Mouse (Mus musculus) midbrain, embryonic 10.5 days (tissue): ENCODE data around the gene Ifnar1. TPM values are rescaled to one million over a fixed set of nuclear protein-coding genes. Genes with fewer than 3 reads are reported as not detected.

ENCODE experiments used
- DNase-seq: peaks from one replicate; pipeline ENCODE4 v3.0.0-alpha.2; 2017; ENCODE audit warnings: low spot score
- H3K27ac ChIP-seq: fragments of 300-500 bp; sonication (generic); replicated peaks from 2 replicates; pipeline ENCODE4 v1.5.1; 2016; ENCODE audit warnings: mild to moderate bottlenecking
- H3K27me3 ChIP-seq: fragments of 300-500 bp; sonication (generic); 2 replicates; pipeline ENCODE4 v1.6.1; 2016; ENCODE audit warnings: low read depth, mild to moderate bottlenecking; ENCODE audit not compliant: poor library complexity, severe bottlenecking
- H3K36me3 ChIP-seq: fragments of 300-500 bp; sonication (generic); 2 replicates; pipeline ENCODE4 v1.6.1; 2016; ENCODE audit warnings: mild to moderate bottlenecking, moderate library complexity
- H3K4me1 ChIP-seq: fragments of 300-500 bp; sonication (generic); 2 replicates; pipeline ENCODE4 v1.6.1; 2016
- H3K4me3 ChIP-seq: fragments of 300-500 bp; sonication (generic); 2 replicates; pipeline ENCODE4 v1.5.1; 2016; ENCODE audit warnings: mild to moderate bottlenecking, moderate library complexity
- H3K9me3 ChIP-seq: fragments of 300-500 bp; sonication (generic); replicated peaks from 2 replicates; pipeline ENCODE4 v1.6.1; 2016; ENCODE audit warnings: mild to moderate bottlenecking
- WGBS: fragments of 180-500 bp; shearing (Covaris S2); methylation state at CpG from one replicate; pipeline ENCODE4 v1.1.7; 2016; 5-methylcytosine and 5-hydroxymethylcytosine counted together
- microRNA-seq: library from miRNA; unstranded; fragments of <30 nt; microRNA quantifications from one replicate; pipeline ENCODE4, GENCODE M21; 2017
- polyA plus RNA-seq: library from polyadenylated mRNA; unstranded; fragments of >200 nt; fragmentation: Nextera tagmentation; extraction: Ambion mirVana; gene quantifications from 2 replicates; pipeline ENCODE4 v1.2.1, GENCODE M21; 2016

Ifnar1 gene
- polyA plus RNA-seq, 1 experiment from 2014 or later, result 52.0 TPM

DNA sequence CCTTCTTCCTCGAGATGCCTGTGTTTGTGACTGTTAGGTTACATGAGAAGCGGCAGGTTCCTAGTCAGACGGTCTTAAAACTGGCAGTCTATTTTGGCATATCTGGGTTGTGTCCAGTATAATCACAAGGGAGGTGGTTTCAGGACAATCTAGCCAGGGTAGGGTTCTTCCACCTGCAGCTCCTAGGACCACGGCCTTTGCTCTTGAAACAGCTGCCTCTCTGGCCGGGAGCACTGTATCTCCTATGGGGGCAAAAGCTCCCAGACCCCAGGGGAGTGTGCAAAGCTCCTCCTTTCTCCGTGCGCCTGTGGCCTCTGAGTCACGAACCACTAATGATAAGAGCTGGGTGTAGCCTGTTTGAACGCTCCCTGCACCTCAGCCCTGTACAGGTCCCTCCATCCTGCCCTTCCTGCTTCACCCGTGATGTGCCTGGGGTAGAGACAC is 66.1 kb downstream of the Ifnar1 start:
- Histone ChIP-seq H3K4me3 (no peak overlapping the region), H3K4me1 (peaks cover 60% of the 10 kb centered on the region), H3K36me3 (peaks cover 15% of the 10 kb centered on the region), H3K9me3 (no peaks in the 10 kb centered on the region), H3K27ac (no peak overlapping the region), H3K27me3 (peaks cover 18% of the 10 kb centered on the region)
- WGBS, result 82% methylated on average over 10 of the region's 10 CpGs
- no peak for DNase-seq

DNA sequence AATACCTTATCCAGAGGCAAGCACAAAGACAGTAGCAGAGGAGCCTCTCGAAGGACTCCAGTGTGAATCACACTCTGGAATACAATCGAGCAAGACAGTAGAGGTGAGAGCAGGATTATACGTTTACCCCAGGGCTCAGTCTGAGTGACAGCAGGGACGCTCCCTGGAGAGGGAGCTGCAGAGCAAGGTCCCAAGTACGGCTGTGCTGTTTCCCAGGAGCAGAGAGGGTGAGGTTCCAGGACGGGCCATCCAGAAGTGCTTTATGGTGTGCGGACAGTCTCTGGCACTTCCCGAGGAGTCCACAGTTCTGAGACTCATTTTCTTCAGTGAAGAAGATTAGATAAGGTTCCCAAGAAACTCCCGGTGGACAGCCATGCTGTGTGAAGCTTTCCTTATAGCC is 67.0 kb downstream of the Ifnar1 start:
- H3K36me3 ChIP-seq, result peaks cover 18% of the 10 kb centered on the region
- H3K27ac ChIP-seq, result no peak overlapping the region
- whole genome bisulfite sequencing, result 66% methylated on average over 9 of the region's 9 CpGs
- no peak overlapping the region for H3K4me3 ChIP-seq
- peaks cover 52% of the 10 kb centered on the region for H3K4me1 ChIP-seq
- peaks cover 14% of the 10 kb centered on the region; the same call in 1 of the 2 replicates for H3K27me3 ChIP-seq
- no peak for DNase-seq
- no peaks in the 10 kb centered on the region for H3K9me3 ChIP-seq

DNA sequence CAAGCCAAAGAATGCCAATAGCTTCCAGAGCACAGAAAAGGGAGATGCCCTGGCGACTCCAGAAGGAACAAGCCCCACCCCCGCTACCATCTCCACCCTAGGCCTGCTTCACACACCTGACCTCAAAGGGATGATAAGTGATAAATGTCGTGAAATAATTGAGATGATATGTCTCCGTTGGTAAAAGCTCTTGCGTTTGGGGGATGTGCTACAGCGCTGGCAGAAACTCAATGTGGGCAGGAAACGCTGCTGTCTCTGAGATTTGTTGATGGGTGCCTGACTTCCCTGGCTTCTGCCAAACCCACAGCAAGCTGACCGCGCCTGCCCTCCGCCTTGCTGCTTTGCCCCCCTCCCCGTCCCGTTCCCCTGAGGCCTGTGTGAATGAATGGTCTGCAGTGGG is 68.6 kb downstream of the Ifnar1 start:
- Histone ChIP-seq H3K36me3 (peaks cover 29% of the 10 kb centered on the region), H3K9me3 (no peaks in the 10 kb centered on the region), H3K4me1 (peaks cover 38% of the 10 kb centered on the region), H3K27ac (no peak overlapping the region), H3K27me3 (0 out of 2 replicates have a peak, but pooled peaks cover 2% of the 10 kb centered on the region), H3K4me3 (no peak overlapping the region)
- 73% methylated on average over 12 of the region's 12 CpGs for WGBS
- DNase-seq, result no peak

DNA sequence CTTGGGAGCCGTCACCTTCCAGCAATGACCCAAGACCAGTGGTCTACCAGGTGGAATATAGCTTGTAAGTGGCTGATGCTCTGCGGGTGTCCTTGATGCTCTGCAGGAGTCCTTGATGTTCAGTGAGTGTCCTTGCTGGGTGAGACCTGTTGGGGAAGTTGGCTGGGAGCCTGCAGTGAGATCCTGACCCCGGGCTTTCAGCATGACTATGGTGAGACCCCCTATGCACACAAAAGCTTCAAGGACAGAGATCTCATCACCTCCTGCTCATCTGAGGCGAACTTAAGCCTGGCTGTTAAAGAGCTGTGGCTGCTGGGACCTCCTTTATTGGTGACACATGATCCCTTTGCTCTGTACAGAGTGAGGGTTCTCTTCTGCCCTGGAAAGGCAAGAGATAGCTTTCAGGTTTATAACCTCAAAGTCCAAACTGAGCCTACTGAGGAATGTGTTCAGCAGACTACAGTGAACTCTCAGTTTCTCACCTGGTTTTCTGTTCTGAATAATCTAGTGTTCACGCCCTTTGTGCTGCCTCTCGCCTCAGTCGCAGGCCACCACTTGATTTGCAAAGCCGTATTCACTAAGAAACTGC is 70.1 kb downstream of the Ifnar1 start:
- H3K27me3 ChIP-seq, result no peaks in the 10 kb centered on the region
- H3K4me1 ChIP-seq, result peaks cover 26% of the 10 kb centered on the region
- H3K27ac ChIP-seq, result no peak overlapping the region
- DNase-seq, result no peak
- no peak overlapping the region for H3K4me3 ChIP-seq
- no peaks in the 10 kb centered on the region for H3K9me3 ChIP-seq
- 83% methylated on average over 8 of the region's 8 CpGs for WGBS
- peaks cover 38% of the 10 kb centered on the region for H3K36me3 ChIP-seq

DNA sequence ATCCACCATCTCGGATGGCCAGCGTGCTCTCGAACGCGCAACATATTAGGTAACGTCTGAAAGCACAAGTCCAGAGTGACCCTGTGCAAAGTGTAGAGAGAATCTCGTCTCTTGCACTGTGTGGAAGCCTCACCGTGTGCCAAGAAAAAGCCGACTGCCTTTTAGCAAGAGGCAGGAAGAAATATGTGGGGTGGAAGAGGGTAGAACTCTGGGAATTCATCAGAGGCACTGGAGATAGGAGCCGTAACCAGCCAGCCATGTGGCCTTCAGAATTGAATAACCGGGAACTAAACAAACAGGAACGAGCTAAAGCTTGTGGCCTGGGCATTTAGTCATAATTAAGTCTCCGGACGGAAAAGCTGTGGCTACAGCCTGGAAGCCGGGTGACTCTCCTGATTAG is 71.6 kb downstream of the Ifnar1 start:
- H3K4me3 ChIP-seq, result no peak overlapping the region
- 88% methylated on average over 15 of the region's 15 CpGs for WGBS
- no peaks in the 10 kb centered on the region for H3K27me3 ChIP-seq
- H3K27ac ChIP-seq, result no peak overlapping the region
- H3K9me3 ChIP-seq, result no peaks in the 10 kb centered on the region
- peaks cover 45% of the 10 kb centered on the region for H3K36me3 ChIP-seq
- peaks cover 17% of the 10 kb centered on the region for H3K4me1 ChIP-seq
- DNase-seq, result no peak

Small RNAs within 50 kb of the gene (microRNA-seq; reads per million reads assigned to microRNA genes)
- gene Mir6367, result not detected

Other genes with a start within 250 kb of the Ifnar1 start
- gene Olig1, start 215.5 kb upstream of the Ifnar1 start, polyA plus RNA-seq, result 8.8 and 9.7 TPM in 2 replicates
- 26.0 and 27.9 TPM in 2 replicates for gene Ifnar2, start 112.5 kb upstream of the Ifnar1 start, polyA plus RNA-seq
- not detected in 2 replicates for gene Gm21970, start 93.5 kb upstream of the Ifnar1 start, polyA plus RNA-seq
- gene Il10rb, start 79.1 kb upstream of the Ifnar1 start, polyA plus RNA-seq, result 6.9 and 8.9 TPM in 2 replicates
- gene Ifngr2, start 61.8 kb downstream of the Ifnar1 start, polyA plus RNA-seq, result 23.8 and 34.5 TPM in 2 replicates
- gene Tmem50b, start 112.6 kb downstream of the Ifnar1 start, polyA plus RNA-seq, result 41.4 and 43.3 TPM in 2 replicates
- gene Dnajc28, start 133.8 kb downstream of the Ifnar1 start, polyA plus RNA-seq, result 4.0 and 4.9 TPM in 2 replicates
- 145 and 162 TPM in 2 replicates for gene Gart, start 161.7 kb downstream of the Ifnar1 start, polyA plus RNA-seq
- gene Son, start 162.3 kb downstream of the Ifnar1 start, polyA plus RNA-seq, result 109 and 119 TPM in 2 replicates
- gene Donson, start 203.5 kb downstream of the Ifnar1 start, polyA plus RNA-seq, result 38.3 and 39.0 TPM in 2 replicates
- 71.2 and 72.5 TPM in 2 replicates for gene Cryzl1, start 243.7 kb downstream of the Ifnar1 start, polyA plus RNA-seq
- 49.5 and 53.0 TPM in 2 replicates for gene Itsn1, start 244.0 kb downstream of the Ifnar1 start, polyA plus RNA-seq